Mouse (Mus musculus) kidney, adult 2 months (tissue): ENCODE results near the gene Sox18.

Source experiments
- CTCF ChIP-seq: fragments of 200-500 bp; conservative IDR thresholded peaks from 2 replicates; pipeline ENCODE4 v1.5.1; 2011; ENCODE audit warnings: low read depth, mild to moderate bottlenecking, control low read depth, low read length, moderate library complexity, mixed read lengths; ENCODE audit not compliant: insufficient read depth, insufficient read length
- POLR2A ChIP-seq: fragments of 200-500 bp; IDR thresholded peaks from one replicate; pipeline ENCODE4 v1.6.1; 2011; ENCODE audit warnings: low read depth, low read length, control low read depth

DNA sequence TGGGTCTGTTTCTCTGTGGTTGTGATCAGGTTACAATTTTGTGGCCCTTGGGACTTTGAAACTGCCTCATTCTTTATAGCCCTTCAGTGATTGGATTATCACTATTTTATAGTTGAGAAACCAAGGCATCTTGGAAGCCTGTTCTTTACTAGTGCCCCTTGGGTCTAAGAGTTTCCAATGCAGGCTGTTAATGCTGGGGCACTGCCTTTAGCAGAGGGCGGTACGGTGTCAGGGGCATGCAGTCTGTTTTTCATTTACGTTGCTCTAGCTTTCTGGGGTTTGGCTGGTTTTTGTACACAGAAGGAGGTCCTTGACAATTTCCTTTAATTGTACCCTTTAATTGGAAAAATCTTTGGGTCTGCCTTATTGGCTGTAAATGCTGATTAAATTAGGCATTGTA is 25.8 kb downstream of the Sox18 start:
- no peak for TF ChIP-seq POLR2A
- no peak for TF ChIP-seq CTCF
